Mouse (Mus musculus) hindbrain, embryonic 12.5 days (tissue): ENCODE results near the gene Vmn1r104. TPM values are rescaled to one million over a fixed set of nuclear protein-coding genes. Genes with fewer than 3 reads are reported as not detected.
"Not testable (repeated sequence)": the region's sequence is repeated elsewhere in the genome, so short reads cannot be mapped to it uniquely, and the experiment has no call there.

Experiments
- ATAC-seq: fragments of 200-750 bp; cut with Nextera tagmentation; 2 replicates; pipeline ENCODE4 v1.8.0; 2017; ENCODE audit warnings: moderate TSS enrichment; ENCODE audit not compliant: low FRiP score
- H3K27ac ChIP-seq: fragments of 300-500 bp; sonication (generic); 2 replicates; pipeline ENCODE4 v1.5.1; 2016; ENCODE audit warnings: mild to moderate bottlenecking
- H3K27me3 ChIP-seq: fragments of 300-500 bp; sonication (generic); 2 replicates; pipeline ENCODE4 v1.6.1; 2016; ENCODE audit warnings: mild to moderate bottlenecking
- H3K36me3 ChIP-seq: fragments of 300-500 bp; sonication (generic); 2 replicates; pipeline ENCODE4 v1.6.1; 2016; ENCODE audit warnings: mild to moderate bottlenecking
- H3K4me1 ChIP-seq: fragments of 300-500 bp; sonication (generic); 2 replicates; pipeline ENCODE4 v1.6.1; 2016
- H3K4me2 ChIP-seq: fragments of 300-500 bp; sonication (generic); replicated peaks from 2 replicates; pipeline ENCODE4 v1.6.1; 2016; ENCODE audit warnings: mild to moderate bottlenecking
- H3K4me3 ChIP-seq: fragments of 300-500 bp; sonication (generic); 2 replicates; pipeline ENCODE4 v1.5.1; 2016; ENCODE audit warnings: mild to moderate bottlenecking
- H3K9ac ChIP-seq: fragments of 300-500 bp; sonication (generic); 2 replicates; pipeline ENCODE4 v1.6.1; 2016; ENCODE audit warnings: mild to moderate bottlenecking, moderate library complexity
- H3K9me3 ChIP-seq: fragments of 300-500 bp; sonication (generic); replicated peaks from 2 replicates; pipeline ENCODE4 v1.6.1; 2016; ENCODE audit warnings: mild to moderate bottlenecking
- WGBS: fragments of 180-500 bp; shearing (Covaris S2); methylation state at CpG from one replicate; pipeline ENCODE4 v1.1.7; 2016; 5-methylcytosine and 5-hydroxymethylcytosine counted together
- polyA plus RNA-seq: library from polyadenylated mRNA; unstranded; fragments of >200 nt; fragmentation: Nextera tagmentation; extraction: Ambion mirVana; gene quantifications from 2 replicates; pipeline ENCODE4 v1.2.1, GENCODE M21; 2016

Gene Vmn1r104
- polyA plus RNA-seq, result not detected in 2 replicates

DNA sequence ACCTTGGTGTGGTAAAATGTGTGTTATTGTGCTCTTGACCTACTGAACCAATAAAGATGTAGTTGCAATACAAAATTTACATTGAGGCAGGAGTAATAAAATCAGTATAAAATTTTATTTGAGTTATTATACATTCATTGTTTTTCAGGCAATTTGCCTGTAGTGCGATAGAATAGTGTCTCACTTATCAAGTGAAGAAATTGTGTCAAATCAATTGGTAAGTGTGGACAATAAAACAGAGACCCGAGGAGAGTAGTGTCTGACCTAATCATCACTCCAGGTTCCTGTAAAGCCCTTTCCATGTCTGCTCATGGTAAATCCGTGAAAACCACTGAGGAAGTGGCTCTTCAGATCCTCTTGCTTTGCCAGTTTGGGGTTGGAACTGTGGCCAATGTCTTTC lies at the start of gene Vmn1r104:
Vmn1r104 (plus strand) TSS at position 301 of the 400 bp plus-strand sequence.
- H3K27ac ChIP-seq, ATAC-seq, H3K9me3 ChIP-seq, H3K36me3 ChIP-seq, H3K4me2 ChIP-seq, H3K27me3 ChIP-seq, H3K4me3 ChIP-seq, H3K4me1 ChIP-seq, H3K9ac ChIP-seq: not testable (repeated sequence)
- no CpG with 5 or more reads among the region's 3 CpGs for WGBS

- not testable (repeated sequence) for H3K4me2 ChIP-seq, H3K4me3 ChIP-seq, ATAC-seq, H3K9ac ChIP-seq, H3K36me3 ChIP-seq, H3K4me1 ChIP-seq, H3K27me3 ChIP-seq, H3K9me3 ChIP-seq, H3K27ac ChIP-seq
- WGBS, result no CpG with 5 or more reads among the region's 3 CpGs
Observed at GRCm38 (mm10) chr7:20510434-20510833, 23.2 kb upstream of the Vmn1r104 start, which contains the start of gene Vmn1r103. TSS of gene Vmn1r103 (minus strand) at chr7:20510534.

DNA sequence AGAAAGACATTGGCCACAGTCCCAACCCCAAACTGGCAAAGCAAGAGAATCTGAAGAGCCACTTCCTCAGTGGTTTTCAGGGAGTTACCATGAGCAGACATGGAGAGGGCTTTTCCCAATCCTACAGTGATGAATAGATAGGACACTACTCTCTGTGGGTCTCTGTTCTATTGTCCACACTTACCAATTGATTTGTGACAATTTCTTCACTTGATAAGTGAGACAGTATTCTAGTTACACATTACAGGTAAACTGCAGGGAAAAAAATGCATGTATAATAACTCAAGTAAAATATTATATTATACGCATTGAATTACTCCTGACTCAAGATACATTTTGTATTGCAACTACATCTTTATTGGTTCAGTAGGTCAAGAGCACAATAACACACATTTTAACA lies 12.0 kb downstream of the Vmn1r104 start, which contains the start of gene Gm5726:
Gm5726 (minus strand) TSS at position 101 of the 400 bp plus-strand sequence.
- not testable (repeated sequence) for H3K27me3 ChIP-seq, H3K4me1 ChIP-seq, H3K4me2 ChIP-seq, H3K36me3 ChIP-seq, H3K4me3 ChIP-seq, H3K9ac ChIP-seq, ATAC-seq, H3K9me3 ChIP-seq, H3K27ac ChIP-seq
- WGBS, result no CpG with 5 or more reads among the region's 1 CpGs

GRCm38 (mm10) chr7:20576141-20576540 lies 42.5 kb downstream of the Vmn1r104 start, which contains the start of gene Gm4141:
TSS of gene Gm4141 (minus strand) at chr7:20576241.
- not testable (repeated sequence) for H3K4me2 ChIP-seq, H3K4me1 ChIP-seq, H3K9me3 ChIP-seq, H3K27ac ChIP-seq, ATAC-seq, H3K36me3 ChIP-seq, H3K27me3 ChIP-seq, H3K9ac ChIP-seq, H3K4me3 ChIP-seq
- WGBS, result no CpG with 5 or more reads among the region's 3 CpGs

Other genes with a start within 250 kb of the Vmn1r104 start
- gene Gm4133, start 199.8 kb upstream of the Vmn1r104 start, polyA plus RNA-seq, result not detected in 2 replicates
- not detected in 2 replicates for gene Gm5728, start 158.4 kb upstream of the Vmn1r104 start, polyA plus RNA-seq
- not detected in 2 replicates for gene Vmn1r100, start 115.9 kb upstream of the Vmn1r104 start, polyA plus RNA-seq
- gene Vmn1r101, start 91.2 kb upstream of the Vmn1r104 start, polyA plus RNA-seq, result not detected in 2 replicates
- gene Gm10670, start 58.9 kb upstream of the Vmn1r104 start, polyA plus RNA-seq, result not detected in 2 replicates
- gene Vmn1r103, start 23.3 kb upstream of the Vmn1r104 start, polyA plus RNA-seq, result not detected in 2 replicates
- not detected in 2 replicates for gene Gm5726, start 11.9 kb downstream of the Vmn1r104 start, polyA plus RNA-seq
- not detected in 2 replicates for gene Gm4141, start 42.4 kb downstream of the Vmn1r104 start, polyA plus RNA-seq
- gene Gm4513, start 65.2 kb downstream of the Vmn1r104 start, polyA plus RNA-seq, result not detected in 2 replicates
- not detected in 2 replicates for gene Vmn1r107, start 135.1 kb downstream of the Vmn1r104 start, polyA plus RNA-seq
- not detected in 2 replicates for gene Vmn1r111, start 169.4 kb downstream of the Vmn1r104 start, polyA plus RNA-seq
- not detected in 2 replicates for gene Gm10668, start 196.8 kb downstream of the Vmn1r104 start, polyA plus RNA-seq
- not detected in 2 replicates for gene Vmn1r112, start 237.3 kb downstream of the Vmn1r104 start, polyA plus RNA-seq